Mouse (Mus musculus): ENCODE measurements at regions not wholly inside any gene's neighbourhood (a gene's known extent, or its start where the extent isn't known, plus 50 kb on each side); places are given as distances from the start of the nearest gene placed in this dataset.

GRCm38 (mm10) chr4:30776816-30777442, 1187.0 kb upstream of the Map3k7 start:
- in situ Hi-C loops (cut with MboI, MseI), result no loop called here

GRCm38 (mm10) chr4:30781649-30782048, 1182.2 kb upstream of the Map3k7 start:
- in situ Hi-C loops (cut with MboI, MseI), result no loop called here

- in situ Hi-C loops (cut with MboI, MseI), result loop anchor here (10.0 kb wide), 1 partner anchor 65 kb away; no protein-coding TSS in a partner anchor
These were observed 1173.8 kb upstream of the Map3k7 start for GRCm38 (mm10) chr4:30789976-30790657.

GRCm38 (mm10) chr4:30809798-30810197, 1154.1 kb upstream of the Map3k7 start:
- in situ Hi-C loops (cut with MboI, MseI), result no loop called here

GRCm38 (mm10) chr4:30855361-30856056, 1108.4 kb upstream of the Map3k7 start:
- in situ Hi-C loops (cut with MboI, MseI), result loop anchor here (10.0 kb wide), 1 partner anchor 61 kb away; no protein-coding TSS in a partner anchor

- in situ Hi-C loops (cut with MboI, MseI), result no loop called here
These were observed 1058.9 kb upstream of the Map3k7 start for GRCm38 (mm10) chr4:30904966-30905365.

GRCm38 (mm10) chr4:30922944-30923343, 1041.0 kb upstream of the Map3k7 start:
- in situ Hi-C loops (cut with MboI, MseI), result no loop called here

- in situ Hi-C loops (cut with MboI, MseI), result no loop called here
These were observed 1031.5 kb upstream of the Map3k7 start for GRCm38 (mm10) chr4:30932358-30932757.

- in situ Hi-C loops (cut with MboI, MseI), result no loop called here
These were observed 1030.6 kb upstream of the Map3k7 start for GRCm38 (mm10) chr4:30933030-30933987.

GRCm38 (mm10) chr4:30983611-30984010, 980.3 kb upstream of the Map3k7 start:
- in situ Hi-C loops (cut with MboI, MseI), result no loop called here

GRCm38 (mm10) chr4:31012006-31012405, 951.9 kb upstream of the Map3k7 start:
- in situ Hi-C loops (cut with MboI, MseI), result no loop called here

GRCm38 (mm10) chr4:31052077-31052677, 911.7 kb upstream of the Map3k7 start:
- in situ Hi-C loops (cut with MboI, MseI), result no loop called here

GRCm38 (mm10) chr4:31076236-31076635, 887.7 kb upstream of the Map3k7 start:
- in situ Hi-C loops (cut with MboI, MseI), result loop anchor here (10.0 kb wide), 1 partner anchor 359 kb away; no protein-coding TSS in a partner anchor

GRCm38 (mm10) chr4:31121586-31121985, 842.3 kb upstream of the Map3k7 start:
- in situ Hi-C loops (cut with MboI, MseI), result no loop called here

GRCm38 (mm10) chr4:31143166-31143565, 820.7 kb upstream of the Map3k7 start:
- in situ Hi-C loops (cut with MboI, MseI), result no loop called here

GRCm38 (mm10) chr4:31167431-31167830, 796.5 kb upstream of the Map3k7 start:
- in situ Hi-C loops (cut with MboI, MseI), result no loop called here

GRCm38 (mm10) chr4:31168357-31168756, 795.5 kb upstream of the Map3k7 start:
- in situ Hi-C loops (cut with MboI, MseI), result no loop called here

- in situ Hi-C loops (cut with MboI, MseI), result no loop called here
These were observed 792.7 kb upstream of the Map3k7 start for GRCm38 (mm10) chr4:31171190-31171589.

- in situ Hi-C loops (cut with MboI, MseI), result no loop called here
These were observed 766.0 kb upstream of the Map3k7 start for GRCm38 (mm10) chr4:31197852-31198251.

- in situ Hi-C loops (cut with MboI, MseI), result loop anchor here (25.0 kb wide), 1 partner anchor 709 kb away; no protein-coding TSS in a partner anchor
These were observed 760.6 kb upstream of the Map3k7 start for GRCm38 (mm10) chr4:31203286-31203685.
